Mouse (Mus musculus) heart, embryonic 13.5 days (tissue): ENCODE results near the gene Btbd35f14. TPM values are rescaled to one million over a fixed set of nuclear protein-coding genes. Genes with fewer than 3 reads are reported as not detected.
"Not testable (repeated sequence)": the region's sequence is repeated elsewhere in the genome, so short reads cannot be mapped to it uniquely, and the experiment has no call there.

Experiments
- ATAC-seq: fragments of 200-750 bp; cut with Nextera tagmentation; 2 replicates; pipeline ENCODE4 v1.8.0; 2017; ENCODE audit warnings: moderate TSS enrichment; ENCODE audit not compliant: insufficient number of reproducible peaks, low FRiP score, low TSS enrichment; ENCODE audit errors: extremely low read depth
- H3K27ac ChIP-seq: fragments of 300-500 bp; sonication (generic); replicated peaks from 2 replicates; pipeline ENCODE4 v1.5.1; 2015; ENCODE audit warnings: moderate library complexity, mild to moderate bottlenecking, inconsistent platforms
- H3K27me3 ChIP-seq: fragments of 300-500 bp; sonication (generic); replicated peaks from 2 replicates; pipeline ENCODE4 v1.6.1; 2015; ENCODE audit warnings: mild to moderate bottlenecking, inconsistent platforms
- H3K36me3 ChIP-seq: fragments of 300-500 bp; sonication (generic); 2 replicates; pipeline ENCODE4 v1.6.1; 2015; ENCODE audit warnings: mild to moderate bottlenecking, inconsistent platforms
- H3K4me1 ChIP-seq: fragments of 300-500 bp; sonication (generic); 2 replicates; pipeline ENCODE4 v1.6.1; 2015; ENCODE audit warnings: inconsistent platforms
- H3K4me2 ChIP-seq: fragments of 300-500 bp; sonication (generic); 2 replicates; pipeline ENCODE4 v1.6.1; 2015; ENCODE audit warnings: inconsistent platforms, mild to moderate bottlenecking, moderate library complexity
- H3K4me3 ChIP-seq: fragments of 300-500 bp; sonication (generic); 2 replicates; pipeline ENCODE4 v1.5.1; 2015; ENCODE audit warnings: moderate library complexity, mild to moderate bottlenecking, inconsistent platforms
- H3K9ac ChIP-seq: fragments of 300-500 bp; sonication (generic); 2 replicates; pipeline ENCODE4 v1.6.1; 2015; ENCODE audit warnings: inconsistent platforms, mild to moderate bottlenecking, moderate library complexity
- H3K9me3 ChIP-seq: fragments of 300-500 bp; sonication (generic); 2 replicates; pipeline ENCODE4 v1.6.1; 2016; ENCODE audit warnings: inconsistent platforms
- WGBS: fragments of 180-500 bp; shearing (Covaris S2); methylation state at CpG from one replicate; pipeline ENCODE4 v1.1.7; 2015; ENCODE audit warnings: mixed read lengths; 5-methylcytosine and 5-hydroxymethylcytosine counted together
- polyA plus RNA-seq: library from polyadenylated mRNA; unstranded; fragments of >200 nt; fragmentation: Nextera tagmentation; extraction: Ambion mirVana; gene quantifications from 2 replicates; pipeline ENCODE4 v1.2.1, GENCODE M21; 2015

The Btbd35f14 gene
- not detected in 2 replicates for polyA plus RNA-seq

DNA sequence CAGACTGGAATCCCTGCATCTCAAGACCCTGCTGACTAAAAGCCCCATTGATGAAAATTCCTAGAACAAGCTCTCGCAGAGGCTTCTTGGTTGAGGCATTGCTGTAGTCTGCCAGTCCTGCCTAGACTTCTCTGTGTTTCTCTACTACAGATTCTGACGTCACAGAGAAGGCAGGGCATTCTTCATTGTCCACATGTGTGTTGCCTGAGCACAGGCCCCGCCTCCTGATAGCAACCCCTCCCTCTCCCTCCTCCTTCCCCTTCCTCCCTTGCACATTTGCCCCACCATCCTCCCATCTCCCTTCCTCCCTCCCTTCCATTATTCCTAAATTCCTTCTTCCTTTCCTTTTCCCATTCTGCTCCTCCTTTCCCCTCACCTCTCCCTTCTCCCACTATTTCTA, at the start of gene Btbd35f14:
Gene Btbd35f14 (minus strand): TSS at position 101 of the 400 bp plus-strand sequence.
- not testable (repeated sequence) for ATAC-seq, H3K36me3 ChIP-seq, H3K27me3 ChIP-seq, H3K27ac ChIP-seq, H3K9ac ChIP-seq, H3K4me3 ChIP-seq, H3K4me1 ChIP-seq, H3K4me2 ChIP-seq, H3K9me3 ChIP-seq
- no CpG with 5 or more reads among the region's 3 CpGs for WGBS

DNA sequence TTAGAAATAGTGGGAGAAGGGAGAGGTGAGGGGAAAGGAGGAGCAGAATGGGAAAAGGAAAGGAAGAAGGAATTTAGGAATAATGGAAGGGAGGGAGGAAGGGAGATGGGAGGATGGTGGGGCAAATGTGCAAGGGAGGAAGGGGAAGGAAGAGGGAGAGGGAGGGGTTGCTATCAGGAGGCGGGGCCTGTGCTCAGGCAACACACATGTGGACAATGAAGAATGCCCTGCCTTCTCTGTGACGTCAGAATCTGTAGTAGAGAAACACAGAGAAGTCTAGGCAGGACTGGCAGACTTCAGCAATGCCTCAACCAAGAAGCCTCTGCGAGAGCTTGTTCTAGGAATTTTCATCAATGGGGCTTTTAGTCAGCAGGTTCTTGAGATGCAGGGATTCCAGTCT, 45.3 kb downstream of the Btbd35f14 start, which contains the start of gene Btbd35f13:
Gene Btbd35f13 (plus strand): TSS at position 301 of the 400 bp plus-strand sequence.
- H3K4me1 ChIP-seq, H3K9ac ChIP-seq, H3K27me3 ChIP-seq, H3K4me3 ChIP-seq, H3K36me3 ChIP-seq, H3K27ac ChIP-seq, H3K9me3 ChIP-seq, H3K4me2 ChIP-seq, ATAC-seq: not testable (repeated sequence)
- WGBS: 76% methylated on average over 2 of the region's 3 CpGs

Other genes with a start within 250 kb of the Btbd35f14 start
- not detected in 2 replicates for gene Btbd35f15, start 125.0 kb downstream of the Btbd35f14 start, polyA plus RNA-seq
- gene Btbd35f13, start 45.2 kb downstream of the Btbd35f14 start, polyA plus RNA-seq: not detected in 2 replicates